In genomic region chr5:99402784-99403183, GRCm38 (mm10) we compare ENCODE assay signal across 14 mouse cellular contexts.
A peak's percentile ranks its signal among the peaks of the same experiment; 100 is the strongest.
DNase-seq lines count a peak whose midpoint lies in the region; ATAC-seq and TF ChIP-seq lines count a peak whose summit lies in the region.
"Had no signal": no experiment of that assay in that cellular context is flagged by ENCODE, and none has a peak within 500 bp of the region (broad histone marks: within the 10 kb centered on the region; RNA-seq: fewer than 3 reads in every experiment).

No protein-coding gene starts in this region.

- H3K4me1 ChIP-seq in heart, embryonic 13.5 days: peaks cover 52% of the 10 kb centered on the region
- H3K4me1 ChIP-seq in embryonic facial prominence, embryonic 11.5 days (ENCODE audit: control insufficient read depth, insufficient read depth, low read length): no peaks in the 10 kb centered on the region
- H3K4me1 ChIP-seq in forebrain, postnatal 0 days (ENCODE audit: insufficient read depth): peaks cover 7% of the 10 kb centered on the region; the same call in 1 of the 2 replicates
- H3K4me1 ChIP-seq in midbrain, embryonic 13.5 days (replicated peaks): peaks cover 53% of the 10 kb centered on the region
- no peaks in the 10 kb centered on the region for H3K4me1 ChIP-seq in thymus, adult 2 months (replicated peaks; ENCODE audit: control insufficient read depth, insufficient read depth, low read length)

- H3K9ac ChIP-seq in heart, embryonic 13.5 days: peak overlapping the region; percentile 45; the same call in 1 of the 2 replicates
- no peak overlapping the region for H3K9ac ChIP-seq in embryonic facial prominence, embryonic 11.5 days (replicated peaks; ENCODE audit: low read length)
- H3K9ac ChIP-seq in forebrain, postnatal 0 days: no peak overlapping the region
- H3K9ac ChIP-seq in midbrain, embryonic 13.5 days (replicated peaks): no peak overlapping the region
- H3K9ac ChIP-seq: liver, embryonic 15.5 days had no signal

- no peak for TF ChIP-seq CTCF in forebrain, postnatal 0 days (IDR thresholded peaks at IDR 0.05; ENCODE audit: low read depth)
- TF ChIP-seq CTCF in thymus, adult 2 months (IDR thresholded peaks at IDR 0.05; ENCODE audit: borderline replicate concordance, control insufficient read depth, extremely low read depth, insufficient read depth, low read length, poor library complexity): no peak

- no peak for DNase-seq in heart, postnatal 10 days
- no peak for DNase-seq in embryonic facial prominence, embryonic 11.5 days (ENCODE audit: low spot score)
- DNase-seq in forebrain, postnatal 0 days: peak; percentile 25
- DNase-seq in thymus, adult 2 months: no peak
- DNase-seq in adrenal gland, postnatal 4 days (ENCODE audit: low spot score in 2 of 2): no peak
- DNase-seq: cerebellum, postnatal 14 days; gastrocnemius, postnatal 14 days; kidney, postnatal 14 days; right cerebral cortex, postnatal 4 days had no signal

- no peaks in the 10 kb centered on the region for H3K9me3 ChIP-seq in heart, embryonic 13.5 days
- no peaks in the 10 kb centered on the region for H3K9me3 ChIP-seq in embryonic facial prominence, embryonic 11.5 days (replicated peaks; ENCODE audit: control insufficient read depth, low read length)
- no peaks in the 10 kb centered on the region for H3K9me3 ChIP-seq in forebrain, postnatal 0 days (ENCODE audit: low read length)
- H3K9me3 ChIP-seq in midbrain, embryonic 13.5 days: no peaks in the 10 kb centered on the region
- H3K9me3 ChIP-seq: liver, embryonic 15.5 days had no signal

- H3K36me3 ChIP-seq in heart, embryonic 13.5 days: no peaks in the 10 kb centered on the region
- H3K36me3 ChIP-seq in embryonic facial prominence, embryonic 11.5 days (replicated peaks; ENCODE audit: control insufficient read depth, insufficient read depth, low read depth, low read length): no peaks in the 10 kb centered on the region
- H3K36me3 ChIP-seq in forebrain, postnatal 0 days (ENCODE audit: insufficient read depth): no peaks in the 10 kb centered on the region
- no peaks in the 10 kb centered on the region for H3K36me3 ChIP-seq in midbrain, embryonic 13.5 days
- H3K36me3 ChIP-seq in thymus, adult 2 months (ENCODE audit: control insufficient read depth, insufficient read depth, low read length): no peaks in the 10 kb centered on the region
- H3K36me3 ChIP-seq: liver, embryonic 15.5 days had no signal

- peak overlapping the region; percentile 38 for H3K4me2 ChIP-seq in heart, embryonic 13.5 days
- H3K4me2 ChIP-seq in embryonic facial prominence, embryonic 11.5 days (ENCODE audit: low read depth, low read length): no peak overlapping the region
- no peak overlapping the region for H3K4me2 ChIP-seq in forebrain, postnatal 0 days (ENCODE audit: low read depth)
- peak overlapping the region; percentile 14; the same call in 1 of the 2 replicates for H3K4me2 ChIP-seq in midbrain, embryonic 13.5 days (replicated peaks)
- H3K4me2 ChIP-seq: liver, embryonic 15.5 days had no signal

- peak overlapping the region; percentile 45; the same call in 1 of the 2 replicates for H3K27ac ChIP-seq in heart, embryonic 13.5 days (replicated peaks)
- no peak overlapping the region for H3K27ac ChIP-seq in embryonic facial prominence, embryonic 11.5 days (replicated peaks; ENCODE audit: low read depth, low read length)
- H3K27ac ChIP-seq in forebrain, postnatal 0 days (ENCODE audit: low read depth, low read length): no peak overlapping the region
- H3K27ac ChIP-seq in midbrain, embryonic 13.5 days: peak overlapping the region; percentile 84
- H3K27ac ChIP-seq in thymus, adult 2 months (ENCODE audit: control insufficient read depth, insufficient read depth, low read length): no peak overlapping the region
- H3K27ac ChIP-seq: liver, embryonic 15.5 days had no signal

- no peaks in the 10 kb centered on the region for H3K27me3 ChIP-seq in heart, embryonic 13.5 days (replicated peaks)
- no peaks in the 10 kb centered on the region for H3K27me3 ChIP-seq in embryonic facial prominence, embryonic 11.5 days (ENCODE audit: control insufficient read depth, insufficient read depth, low read length)
- no peaks in the 10 kb centered on the region for H3K27me3 ChIP-seq in forebrain, postnatal 0 days (ENCODE audit: insufficient read depth, low read length)
- H3K27me3 ChIP-seq in midbrain, embryonic 13.5 days: peaks cover 50% of the 10 kb centered on the region
- H3K27me3 ChIP-seq in thymus, adult 2 months (ENCODE audit: control insufficient read depth, insufficient read depth, low read length): no peaks in the 10 kb centered on the region
- H3K27me3 ChIP-seq: liver, embryonic 15.5 days had no signal

- intact Hi-C loops in heart, postnatal 10 days (cut with DNase I): no loop called here

- H3K4me3 ChIP-seq in heart, embryonic 13.5 days: no peak overlapping the region
- no peak overlapping the region for H3K4me3 ChIP-seq in embryonic facial prominence, embryonic 11.5 days (ENCODE audit: low read depth, low read length)
- H3K4me3 ChIP-seq in forebrain, postnatal 0 days (ENCODE audit: low read depth, low read length): no peak overlapping the region
- no peak overlapping the region for H3K4me3 ChIP-seq in midbrain, embryonic 13.5 days (replicated peaks)
- H3K4me3 ChIP-seq in thymus, adult 2 months (ENCODE audit: control insufficient read depth, insufficient read depth, low read length): no peak overlapping the region
- H3K4me3 ChIP-seq: liver, embryonic 15.5 days had no signal

- no peak for ATAC-seq in heart, embryonic 13.5 days (ENCODE audit: extremely low read depth, insufficient number of reproducible peaks, low FRiP score, low TSS enrichment)
- ATAC-seq in embryonic facial prominence, embryonic 11.5 days (replicated peaks; ENCODE audit: insufficient number of reproducible peaks, low FRiP score, low TSS enrichment, low read depth): peak; percentile 27; the same call in 1 of the 2 replicates
- ATAC-seq in forebrain, postnatal 0 days: peak; percentile 34; the same call in 1 of the 2 replicates
- ATAC-seq in midbrain, embryonic 13.5 days: peak; percentile 79
- no peak for ATAC-seq in monocyte, adult 5-6 weeks (replicated peaks; ENCODE audit: insufficient number of reproducible peaks, low FRiP score, low TSS enrichment, poor library complexity, severe bottlenecking)
- ATAC-seq: intestine, embryonic 16.5 days had no signal

- 21% methylated on average over 2 of the region's 2 CpGs for WGBS in heart, embryonic 13.5 days
- WGBS in embryonic facial prominence, embryonic 11.5 days: 32% methylated on average over 2 of the region's 2 CpGs
- 18% methylated on average over 2 of the region's 2 CpGs for WGBS in forebrain, postnatal 0 days
- WGBS in midbrain, embryonic 13.5 days: 14% methylated on average over 2 of the region's 2 CpGs
- 96% methylated on average over 2 of the region's 2 CpGs for WGBS in thymus, adult 2 months

- TF ChIP-seq POLR2A in thymus, adult 2 months (IDR thresholded peaks at IDR 0.05; ENCODE audit: control insufficient read depth, extremely low read depth, insufficient read depth, low read length, poor library complexity): no peak

Comparison
In these comparisons a context has a peak if more than half of its experiments do, and no peak if none do; other contexts are left out.
1. ATAC-seq: peak in embryonic facial prominence, embryonic 11.5 days (single experiment), forebrain, postnatal 0 days (single experiment) and midbrain, embryonic 13.5 days (single experiment); none in heart, embryonic 13.5 days (single experiment) and monocyte, adult 5-6 weeks (single experiment).
2. H3K27ac ChIP-seq: peak in heart, embryonic 13.5 days (single experiment) and midbrain, embryonic 13.5 days (single experiment); none in embryonic facial prominence, embryonic 11.5 days (single experiment), forebrain, postnatal 0 days (single experiment) and thymus, adult 2 months (single experiment).
3. H3K4me2 ChIP-seq: peak in heart, embryonic 13.5 days (single experiment) and midbrain, embryonic 13.5 days (single experiment); none in embryonic facial prominence, embryonic 11.5 days (single experiment) and forebrain, postnatal 0 days (single experiment).